Mouse (Mus musculus): ENCODE results near the gene Prrg2.

GRCm38 (mm10) chr7:45100046-45100445 is 37.6 kb upstream of the Prrg2 start:
- no peak for TF ChIP-seq POLR2A (IDR thresholded peaks at IDR 0.05; ENCODE audit: low read depth, low read length)
- no peak for TF ChIP-seq CTCF (IDR thresholded peaks at IDR 0.05; ENCODE audit: extremely low read depth, insufficient read depth, insufficient read length, insufficient replicate concordance)

Data from spleen, adult 2 months (tissue).